Mouse (Mus musculus): ENCODE results near the gene Cabcoco1. TPM values are rescaled to one million over a fixed set of nuclear protein-coding genes. Genes with fewer than 3 reads are reported as not detected.

Gene Cabcoco1
- 0.43 and 0.51 TPM in 2 replicates for polyA plus RNA-seq (2012; rRNA removed)

GRCm38 (mm10) chr10:68541139-68541942 lies at the start of gene Cabcoco1:
Cabcoco1 (minus strand) TSS chr10:68541896.

Other genes with a start within 250 kb of the Cabcoco1 start
- gene Tmem26, start 181.8 kb upstream of the Cabcoco1 start, polyA plus RNA-seq (2012; rRNA removed), result 3.1 and 7.4 TPM in 2 replicates

Measured in central nervous system, embryonic 14 days (tissue).